Mouse (Mus musculus) central nervous system, embryonic 14 days (tissue): Measurements from ENCODE around the gene Cd84. TPM values are rescaled to one million over a fixed set of nuclear protein-coding genes. Genes with fewer than 3 reads are reported as not detected.

Source experiments
- polyA plus RNA-seq: library from polyadenylated mRNA; depleted of rRNA; stranded (reverse); fragments of >200 nt; gene quantifications from 2 replicates; pipeline ENCODE4 v1.2.3, GENCODE M21; 2012; rRNA removed

Cd84 gene
- 1.0 and 1.4 TPM in 2 replicates for polyA plus RNA-seq

DNA sequence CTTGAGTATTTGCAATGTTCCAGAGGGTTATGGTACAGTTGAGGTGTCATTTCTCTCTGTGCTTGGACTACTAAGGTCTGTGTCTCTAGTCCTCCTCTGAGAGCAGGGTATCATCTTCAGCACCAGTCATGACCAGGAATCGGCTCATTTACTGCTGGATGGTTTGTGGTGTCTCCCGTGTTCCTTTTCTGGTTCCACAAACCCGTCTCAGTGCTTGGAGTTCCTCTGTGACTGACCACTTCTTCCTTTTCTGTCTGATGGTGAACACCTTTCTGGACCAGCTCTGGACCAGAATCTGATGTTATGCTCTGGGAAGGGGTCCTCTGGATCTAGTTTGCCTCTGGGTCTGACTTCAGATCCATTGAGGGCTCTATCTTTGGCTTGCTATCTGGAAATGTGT is at the start of gene Cd84:
TSS of gene Cd84 (plus strand) at position 210 of the 400 bp plus-strand sequence.

DNA sequence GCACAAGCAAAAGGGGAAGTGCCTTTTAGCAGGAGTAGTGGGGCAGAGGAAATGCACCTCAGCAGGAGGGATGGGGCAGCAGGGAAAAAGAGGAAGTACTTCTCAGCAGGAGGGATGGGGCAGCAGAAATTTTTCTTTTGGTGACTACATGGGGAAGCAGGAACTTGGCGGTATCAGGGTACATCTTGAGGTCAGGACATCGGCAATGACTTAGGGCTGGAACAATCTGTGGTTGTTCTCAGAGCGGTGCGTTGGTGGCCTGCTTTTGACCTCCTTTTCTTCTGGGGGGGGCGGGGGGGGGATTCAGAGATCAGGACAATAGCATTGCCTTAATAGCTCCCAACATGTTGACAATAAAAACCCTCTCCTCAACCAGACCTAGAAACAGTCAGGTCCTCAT is 55.9 kb downstream of the Cd84 start, which contains the start of gene Gm10521:
TSS of gene Gm10521 (plus strand) at position 301 of the 400 bp plus-strand sequence.

DNA sequence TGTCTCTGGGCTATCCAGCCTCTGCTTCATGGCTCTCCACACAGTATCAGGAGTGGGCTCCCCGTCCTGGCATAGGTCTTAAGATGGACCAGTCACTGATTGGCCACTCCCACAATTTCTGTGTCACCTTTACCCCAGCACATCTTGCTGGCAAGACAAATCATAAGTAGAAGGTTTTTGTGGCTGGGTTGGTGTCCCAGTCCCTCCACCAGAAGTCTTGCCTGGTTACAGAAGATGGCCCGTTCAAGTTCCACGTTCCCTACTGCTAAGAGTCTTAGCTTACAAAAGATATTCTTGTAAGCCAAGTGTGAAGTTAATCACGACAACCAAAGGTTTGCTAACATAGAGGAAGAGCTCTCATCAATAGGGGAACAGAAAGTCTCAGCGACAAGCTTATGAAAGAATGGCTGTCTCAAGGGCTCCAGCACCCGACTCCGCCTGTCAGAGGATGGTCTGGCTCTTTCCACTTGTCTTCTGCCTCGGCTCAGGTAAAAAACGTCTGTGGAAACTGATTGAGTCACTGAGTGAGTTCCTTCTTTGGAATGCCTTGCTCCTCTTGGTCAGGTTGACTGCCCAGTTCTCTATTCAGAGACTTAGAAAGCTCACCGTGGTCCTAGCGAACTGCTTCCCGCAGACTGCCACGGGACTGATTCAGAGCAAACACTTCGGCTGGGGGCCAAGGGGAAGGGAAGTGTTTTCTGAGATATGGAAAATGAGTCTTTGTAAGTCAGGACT is 78.0 kb downstream of the Cd84 start, which contains the start of gene Slamf6:
TSS of gene Slamf6 (plus strand) at position 211 of the 735 bp plus-strand sequence.

Other genes starting within 250 kb of the Cd84 start
- gene Ly9, start 232.3 kb upstream of the Cd84 start, polyA plus RNA-seq: 0.26 and 0.33 TPM in 2 replicates
- gene Slamf7, start 186.7 kb upstream of the Cd84 start, polyA plus RNA-seq: 0.07 and 0.19 TPM in 2 replicates
- 0.90 and 1.3 TPM in 2 replicates for gene Cd48, start 157.7 kb upstream of the Cd84 start, polyA plus RNA-seq
- gene Slamf1, start 72.6 kb upstream of the Cd84 start, polyA plus RNA-seq: 0.10 and 0.20 TPM in 2 replicates
- gene Gm10521, start 56.0 kb downstream of the Cd84 start, polyA plus RNA-seq: 0.06 TPM in 2 replicates
- gene Slamf6, start 77.8 kb downstream of the Cd84 start, polyA plus RNA-seq: 0.11 and 0.12 TPM in 2 replicates
- 72.0 and 73.5 TPM in 2 replicates for gene Vangl2, start 188.7 kb downstream of the Cd84 start, polyA plus RNA-seq
- 18.0 and 23.1 TPM in 2 replicates for gene Nhlh1, start 217.9 kb downstream of the Cd84 start, polyA plus RNA-seq
- 140 and 160 TPM in 2 replicates for gene Copa, start 242.8 kb downstream of the Cd84 start, polyA plus RNA-seq
- 130 and 138 TPM in 2 replicates for gene Ncstn, start 243.1 kb downstream of the Cd84 start, polyA plus RNA-seq